Mouse (Mus musculus): ENCODE measurements around the gene Nhlrc2. TPM values are rescaled to one million over a fixed set of nuclear protein-coding genes. Genes with fewer than 3 reads are reported as not detected.

The Nhlrc2 gene
- total and polyA plus RNA-seq, 3 experiments: 9.9 to 18.3 (median 12.6) TPM

DNA sequence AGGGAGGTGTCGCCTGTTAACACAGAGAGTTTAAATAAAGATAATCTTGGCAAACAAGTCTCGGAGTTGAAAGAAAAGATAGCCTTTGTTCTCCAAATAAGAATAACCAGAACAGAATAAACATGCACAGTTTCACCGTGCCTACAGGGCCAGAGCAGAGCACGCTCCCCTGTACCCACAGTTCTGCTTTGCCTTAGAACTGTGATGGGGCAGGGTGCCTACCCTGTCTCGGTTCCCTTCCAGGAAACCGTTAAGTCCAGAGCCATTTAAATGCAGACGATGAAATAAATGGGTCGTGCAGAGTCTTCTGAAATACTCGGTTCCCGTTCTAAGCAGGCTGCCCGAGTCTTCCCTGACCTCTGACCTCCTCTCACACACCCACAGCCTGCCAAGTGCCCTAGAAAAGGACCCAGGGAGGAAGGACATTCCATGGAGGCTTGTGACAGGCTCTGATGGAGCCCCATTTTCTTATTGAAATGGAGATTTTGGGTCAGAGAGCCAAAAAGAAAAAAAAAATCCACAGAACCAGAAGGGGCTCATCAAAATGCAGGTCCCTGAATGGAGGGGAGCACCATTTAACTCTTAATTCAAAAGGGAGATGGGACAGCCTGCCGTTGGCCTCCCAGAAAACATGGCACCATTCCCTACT, 89.1 kb downstream of the Nhlrc2 start:
- TF ChIP-seq PAX5 (IDR thresholded peaks at IDR 0.05; ENCODE audit: low read length) (no peak), MEF2A (IDR thresholded peaks at IDR 0.05; ENCODE audit: borderline replicate concordance, low read depth, low read length) (no peak), ZMIZ1 (IDR thresholded peaks at IDR 0.05; ENCODE audit: low read depth, low read length) (no peak), CHD2 (IDR thresholded peaks at IDR 0.05; ENCODE audit: low read length) (no peak), MYC (IDR thresholded peaks at IDR 0.05; ENCODE audit: low read depth, low read length) (no peak), ZKSCAN1 (IDR thresholded peaks at IDR 0.05; ENCODE audit: borderline replicate concordance, low read depth, low read length) (no peak), JUND (conservative IDR thresholded peaks at IDR 0.05; ENCODE audit: low read depth, low read length) (no peak), SMC3 (IDR thresholded peaks at IDR 0.05; ENCODE audit: low read depth, low read length) (no peak), ZC3H11A (IDR thresholded peaks at IDR 0.05; ENCODE audit: low read depth, low read length) (no peak), BHLHE40 (IDR thresholded peaks at IDR 0.05; ENCODE audit: low read depth, low read length) (no peak), POLR2A (IDR thresholded peaks at IDR 0.05; ENCODE audit: low read depth, low read length) (no peak), ELF1 (IDR thresholded peaks at IDR 0.05; ENCODE audit: low read depth, low read length) (no peak)
- H3K4me3 ChIP-seq (replicated peaks in 1 of 3; ENCODE audit: low read depth in 2 of 3, low read length in 2 of 3, poor library complexity in 1 of 3): no peak overlapping the region
- H3K9me3 ChIP-seq (replicated peaks; ENCODE audit: low read length): peaks cover 4% of the 10 kb centered on the region
- no peak overlapping the region for H3K4me2 ChIP-seq (ENCODE audit: insufficient read depth, low read depth, poor library complexity, severe bottlenecking)
- no peaks in the 10 kb centered on the region for H3K36me3 ChIP-seq (replicated peaks in 1 of 2; ENCODE audit: control insufficient read depth in 1 of 2, insufficient read depth in 1 of 2, low read length in 1 of 2)
- dilution Hi-C loops (cut with MboI; ENCODE audit: extremely low pct_ligation_motif_present, extremely low pct_unique_long_range_greater_than_20kb, low sequenced_read_pairs) (no loop called here), in situ Hi-C loops (cut with MboI; ENCODE audit: low pct_ligation_motif_present, low pct_unique_long_range_greater_than_20kb, low sequenced_read_pairs) (no loop called here)
- H3K27me3 ChIP-seq (replicated peaks): peaks cover 3% of the 10 kb centered on the region
- H3K9ac ChIP-seq (ENCODE audit: insufficient read depth, low read depth): no peak overlapping the region
- H3K4me1 ChIP-seq (ENCODE audit: control insufficient read depth in 1 of 2, insufficient read depth in 2 of 2): no peaks in the 10 kb centered on the region
- no peak for DNase-seq (ENCODE audit: extremely low read depth)
- H3K27ac ChIP-seq (ENCODE audit: insufficient read depth, low read depth): no peak overlapping the region
- no peaks in the 10 kb centered on the region for H3K79me2 ChIP-seq (replicated peaks; ENCODE audit: control insufficient read depth, extremely low read depth, insufficient read depth, poor library complexity, severe bottlenecking)

- TF ChIP-seq PAX5 (IDR thresholded peaks at IDR 0.05; ENCODE audit: low read length) (no peak), CTCF (conservative IDR thresholded peaks at IDR 0.05 in 1 of 2, IDR thresholded peaks at IDR 0.05 in 1 of 2; ENCODE audit: low read depth in 2 of 2, low read length in 2 of 2) (no peak), IRF4 (IDR thresholded peaks at IDR 0.05; ENCODE audit: low read depth, low read length) (no peak), E2F4 (IDR thresholded peaks at IDR 0.05; ENCODE audit: insufficient replicate concordance, low read depth, low read length) (no peak), ZMIZ1 (IDR thresholded peaks at IDR 0.05; ENCODE audit: low read depth, low read length) (no peak), MAZ (IDR thresholded peaks at IDR 0.05; ENCODE audit: low read depth, low read length) (no peak)
- no peaks in the 10 kb centered on the region for H3K4me1 ChIP-seq (ENCODE audit: control insufficient read depth in 1 of 2, insufficient read depth in 2 of 2)
- H3K36me3 ChIP-seq (replicated peaks in 1 of 2; ENCODE audit: control insufficient read depth in 1 of 2, insufficient read depth in 1 of 2, low read length in 1 of 2): no peaks in the 10 kb centered on the region
- H3K27me3 ChIP-seq (replicated peaks): peaks cover 3% of the 10 kb centered on the region
- H3K27ac ChIP-seq (ENCODE audit: insufficient read depth, low read depth): no peak overlapping the region
- DNase-seq (ENCODE audit: extremely low read depth): no peak
- no peaks in the 10 kb centered on the region for H3K79me2 ChIP-seq (replicated peaks; ENCODE audit: control insufficient read depth, extremely low read depth, insufficient read depth, poor library complexity, severe bottlenecking)
- H3K9me3 ChIP-seq (replicated peaks; ENCODE audit: low read length): peaks cover 5% of the 10 kb centered on the region
- dilution Hi-C loops (cut with MboI; ENCODE audit: extremely low pct_ligation_motif_present, extremely low pct_unique_long_range_greater_than_20kb, low sequenced_read_pairs): no loop called here
- H3K4me2 ChIP-seq (ENCODE audit: insufficient read depth, low read depth, poor library complexity, severe bottlenecking): no peak overlapping the region
- no peak overlapping the region for H3K9ac ChIP-seq (ENCODE audit: insufficient read depth, low read depth)
- no peak overlapping the region for H3K4me3 ChIP-seq (replicated peaks in 1 of 3; ENCODE audit: low read depth in 2 of 3, low read length in 2 of 3, poor library complexity in 1 of 3)
- in situ Hi-C loops (cut with MboI; ENCODE audit: low pct_ligation_motif_present, low pct_unique_long_range_greater_than_20kb, low sequenced_read_pairs): no loop called here
Observed at GRCm38 (mm10) chr19:56637684-56638049, 89.6 kb downstream of the Nhlrc2 start.
